9 mouse cellular contexts compared by ENCODE assay signal in the genomic region with DNA sequence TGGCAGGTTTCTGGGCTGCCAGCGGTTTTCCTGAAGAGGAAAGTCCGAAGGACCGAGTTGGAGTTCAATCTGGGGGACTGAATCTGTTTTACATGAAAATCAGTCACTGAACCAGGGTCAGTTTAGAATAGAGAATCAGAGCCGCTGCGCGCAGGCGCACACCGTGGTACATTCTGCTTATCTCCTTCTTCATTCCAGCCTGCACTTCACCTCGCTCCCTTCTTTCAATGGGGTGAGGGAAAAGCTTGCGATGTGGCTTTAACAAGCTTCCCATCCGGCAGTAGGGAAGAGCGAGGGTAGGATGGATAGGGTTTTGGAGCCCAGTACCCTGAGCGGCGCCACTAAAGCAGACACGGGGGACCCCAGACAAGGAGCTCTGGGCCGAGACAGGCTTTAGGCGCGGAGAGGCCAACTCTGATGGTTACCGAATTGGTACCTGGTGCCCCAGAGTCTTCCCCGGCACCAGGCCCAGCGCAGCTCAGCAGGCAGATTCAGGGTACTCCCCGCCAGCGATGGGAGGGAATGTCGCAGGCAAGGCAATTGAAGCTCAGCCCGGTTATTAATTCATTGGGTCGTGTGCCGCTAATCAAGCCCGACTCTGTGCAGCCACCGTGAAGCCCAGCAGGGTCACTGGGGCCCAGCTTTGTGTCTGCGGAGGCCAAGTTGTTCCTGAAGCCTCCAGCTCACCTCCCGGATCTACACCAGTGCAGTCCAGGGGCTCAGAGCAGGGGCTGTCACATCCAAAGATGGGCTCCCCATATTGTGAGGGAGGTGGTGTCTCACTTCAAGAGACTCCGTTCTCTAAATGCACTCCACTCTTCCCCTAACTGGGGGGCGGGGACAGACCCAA. TPM values are rescaled to one million over a fixed set of nuclear protein-coding genes. Genes with fewer than 3 reads are reported as not detected.
DNase-seq lines count a peak whose midpoint lies in the region; ATAC-seq lines count a peak whose summit lies in the region.
"Had no signal": no experiment of that assay in that cellular context is flagged by ENCODE, and none has a peak within 500 bp of the region (broad histone marks: within the 10 kb centered on the region; RNA-seq: fewer than 3 reads in every experiment).

No protein-coding gene starts in this region.

- no peak for DNase-seq in heart, adult 18-20 months
- DNase-seq in kidney, postnatal 25 days = peak; percentile 21 to 55
- no peak for DNase-seq in layer of hippocampus, adult 11-12 months (ENCODE audit: low spot score)
- no peak for DNase-seq in right cerebral cortex, adult 2 months (ENCODE audit: low spot score in 2 of 2)
- no peak for DNase-seq in gastrocnemius, postnatal 25 days

- H3K27me3 ChIP-seq in heart, embryonic 12.5 days (replicated peaks) = peaks cover 100% of the 10 kb centered on the region
- peaks cover 96% of the 10 kb centered on the region for H3K27me3 ChIP-seq in forebrain, embryonic 16.5 days (replicated peaks; ENCODE audit: control insufficient read depth, insufficient read depth, low read length)
- H3K27me3 ChIP-seq in neural tube, embryonic 13.5 days = peaks cover 100% of the 10 kb centered on the region

- H3K27ac ChIP-seq in heart, embryonic 12.5 days (ENCODE audit: poor library complexity, severe bottlenecking) = no peak overlapping the region
- no peak overlapping the region for H3K27ac ChIP-seq in forebrain, embryonic 16.5 days (ENCODE audit: low read length)
- H3K27ac ChIP-seq in neural tube, embryonic 13.5 days (replicated peaks) = no peak overlapping the region

- no peak for ATAC-seq in heart, embryonic 12.5 days (ENCODE audit: insufficient number of reproducible peaks, low FRiP score)
- no peak for ATAC-seq in forebrain, embryonic 16.5 days
- ATAC-seq in neural tube, embryonic 13.5 days (ENCODE audit: low read depth) = no peak
- ATAC-seq: liver, postnatal 0 days had no signal

- WGBS in heart, embryonic 12.5 days = 3% methylated on average over 33 of the region's 33 CpGs
- under 1% methylated on average over 33 of the region's 33 CpGs for WGBS in forebrain, embryonic 16.5 days
- under 1% methylated on average over 33 of the region's 33 CpGs for WGBS in neural tube, embryonic 13.5 days

- no peaks in the 10 kb centered on the region for H3K9me3 ChIP-seq in heart, embryonic 12.5 days (replicated peaks)
- H3K9me3 ChIP-seq in forebrain, embryonic 16.5 days (ENCODE audit: control insufficient read depth, low read length) = no peaks in the 10 kb centered on the region
- H3K9me3 ChIP-seq in neural tube, embryonic 13.5 days = no peaks in the 10 kb centered on the region

- no peaks in the 10 kb centered on the region for H3K36me3 ChIP-seq in heart, embryonic 12.5 days
- H3K36me3 ChIP-seq in forebrain, embryonic 16.5 days (ENCODE audit: control insufficient read depth, insufficient read depth) = no peaks in the 10 kb centered on the region
- H3K36me3 ChIP-seq in neural tube, embryonic 13.5 days = no peaks in the 10 kb centered on the region

- peaks cover 51% of the 10 kb centered on the region for H3K4me1 ChIP-seq in heart, embryonic 12.5 days (replicated peaks)
- H3K4me1 ChIP-seq in forebrain, embryonic 16.5 days (replicated peaks; ENCODE audit: control insufficient read depth, insufficient read depth, low read length) = peaks cover 48% of the 10 kb centered on the region
- peaks cover 74% of the 10 kb centered on the region for H3K4me1 ChIP-seq in neural tube, embryonic 13.5 days (replicated peaks)

- H3K9ac ChIP-seq in heart, embryonic 12.5 days = no peak overlapping the region
- H3K9ac ChIP-seq in forebrain, embryonic 16.5 days (replicated peaks; ENCODE audit: low read depth, low read length) = peak overlapping the region; percentile 29; the same call in 1 of the 2 replicates
- H3K9ac ChIP-seq in neural tube, embryonic 13.5 days = peak overlapping the region; percentile 22; the same call in 1 of the 2 replicates
- H3K9ac ChIP-seq: liver, postnatal 0 days had no signal

- H3K4me3 ChIP-seq in heart, embryonic 12.5 days = peak overlapping the region; percentile 5; the same call in 1 of the 2 replicates
- peak overlapping the region; percentile 35 for H3K4me3 ChIP-seq in forebrain, embryonic 16.5 days (replicated peaks; ENCODE audit: low read length)
- H3K4me3 ChIP-seq in neural tube, embryonic 13.5 days = peak overlapping the region; percentile 51

- peak overlapping the region; percentile 35; the same call in 1 of the 2 replicates for H3K4me2 ChIP-seq in heart, embryonic 12.5 days
- peak overlapping the region; percentile 50 for H3K4me2 ChIP-seq in forebrain, embryonic 16.5 days (ENCODE audit: low read length)
- H3K4me2 ChIP-seq in neural tube, embryonic 13.5 days = peak overlapping the region; percentile 82

RNA-seq across cellular contexts. Expression of gene Shh, which starts 4.1 kb away (rescaled TPM):
- polyA plus RNA-seq in heart, embryonic 12.5 days (2016; fragmentation: Nextera tagmentation; extraction: Ambion mirVana) = 0.09 and 0.30 TPM in 2 replicates
- total RNA-seq in heart, adult 18-20 months (2021) = not detected
- 0.62 and 1.2 TPM in 2 replicates for polyA plus RNA-seq in forebrain, embryonic 16.5 days (2015; fragmentation: Nextera tagmentation; extraction: Ambion mirVana)
- polyA plus RNA-seq in neural tube, embryonic 13.5 days (2015; fragmentation: Nextera tagmentation; extraction: Ambion mirVana) = 1.9 and 2.0 TPM in 2 replicates
- total RNA-seq in gastrocnemius, postnatal 25 days (2021) = not detected
- polyA plus RNA-seq: liver, postnatal 0 days had no signal

Comparison
In these comparisons a context has a peak if more than half of its experiments do, and no peak if none do; other contexts are left out.
1. DNase-seq: peak in kidney, postnatal 25 days (2 of 2); none in heart, adult 18-20 months (0 of 2), layer of hippocampus, adult 11-12 months (single experiment), right cerebral cortex, adult 2 months (0 of 2) and gastrocnemius, postnatal 25 days (single experiment).
2. Peak in every context shown above with its lines, with median percentiles within 50 percentile points of each other: H3K4me2 ChIP-seq and H3K4me3 ChIP-seq.